Mouse (Mus musculus): Measurements from ENCODE around the gene Naif1. TPM values are rescaled to one million over a fixed set of nuclear protein-coding genes. Genes with fewer than 3 reads are reported as not detected.

Naif1 gene
- polyA plus RNA-seq, 1 experiment from 2014 or later, result 5.1 TPM

GRCm38 (mm10) chr2:32416556-32416955, 33.7 kb upstream of the Naif1 start:
- Histone ChIP-seq H3K36me3 (ENCODE audit: control insufficient read depth, insufficient read depth) (peaks cover 35% of the 10 kb centered on the region), H3K4me1 (ENCODE audit: control insufficient read depth, insufficient read depth, low read length) (peaks cover 4% of the 10 kb centered on the region; the same call in 1 of the 2 replicates), H3K9me3 (replicated peaks; ENCODE audit: control insufficient read depth, low read length) (no peaks in the 10 kb centered on the region), H3K27ac (ENCODE audit: low read length) (no peak overlapping the region), H3K4me2 (ENCODE audit: low read depth, low read length) (no peak overlapping the region), H3K4me3 (ENCODE audit: low read length) (no peak overlapping the region), H3K9ac (ENCODE audit: low read length) (no peak overlapping the region), H3K27me3 (ENCODE audit: control insufficient read depth, insufficient read depth, low read length) (no peaks in the 10 kb centered on the region)
- no peak for ATAC-seq (replicated peaks; ENCODE audit: extremely low read depth, insufficient read depth, low FRiP score)
- WGBS, result 80% methylated on average over 2 of the region's 2 CpGs

- H3K36me3 ChIP-seq (ENCODE audit: control insufficient read depth, insufficient read depth), result peaks cover 35% of the 10 kb centered on the region
- H3K4me3 ChIP-seq (ENCODE audit: low read length), result no peak overlapping the region
- H3K9me3 ChIP-seq (replicated peaks; ENCODE audit: control insufficient read depth, low read length), result no peaks in the 10 kb centered on the region
- ATAC-seq (replicated peaks; ENCODE audit: extremely low read depth, insufficient read depth, low FRiP score), result no peak
- no peak overlapping the region for H3K9ac ChIP-seq (ENCODE audit: low read length)
- 87% methylated on average over 8 of the region's 8 CpGs for WGBS
- no peak overlapping the region for H3K4me2 ChIP-seq (ENCODE audit: low read depth, low read length)
- H3K4me1 ChIP-seq (ENCODE audit: control insufficient read depth, insufficient read depth, low read length), result peaks cover 5% of the 10 kb centered on the region
- no peak overlapping the region for H3K27ac ChIP-seq (ENCODE audit: low read length)
- no peaks in the 10 kb centered on the region for H3K27me3 ChIP-seq (ENCODE audit: control insufficient read depth, insufficient read depth, low read length)
Observed at GRCm38 (mm10) chr2:32417486-32417885, 32.8 kb upstream of the Naif1 start.

- 78% methylated on average over 12 of the region's 12 CpGs for WGBS
- Histone ChIP-seq H3K9ac (ENCODE audit: low read length) (no peak overlapping the region), H3K27ac (ENCODE audit: low read length) (no peak overlapping the region), H3K4me3 (ENCODE audit: low read length) (no peak overlapping the region), H3K9me3 (replicated peaks; ENCODE audit: control insufficient read depth, low read length) (no peaks in the 10 kb centered on the region), H3K4me1 (ENCODE audit: control insufficient read depth, insufficient read depth, low read length) (peaks cover 16% of the 10 kb centered on the region), H3K27me3 (ENCODE audit: control insufficient read depth, insufficient read depth, low read length) (no peaks in the 10 kb centered on the region), H3K36me3 (ENCODE audit: control insufficient read depth, insufficient read depth) (peaks cover 35% of the 10 kb centered on the region), H3K4me2 (ENCODE audit: low read depth, low read length) (no peak overlapping the region)
- no peak for ATAC-seq (replicated peaks; ENCODE audit: extremely low read depth, insufficient read depth, low FRiP score)
Observed at GRCm38 (mm10) chr2:32418430-32419151, 31.7 kb upstream of the Naif1 start.

- H3K27ac ChIP-seq (ENCODE audit: low read length), result no peak overlapping the region
- no peak for ATAC-seq (replicated peaks; ENCODE audit: extremely low read depth, insufficient read depth, low FRiP score)
- 70% methylated on average over 3 of the region's 3 CpGs for WGBS
Observed at GRCm38 (mm10) chr2:32419359-32419758, 30.9 kb upstream of the Naif1 start.

GRCm38 (mm10) chr2:32420066-32420608, 30.1 kb upstream of the Naif1 start:
- no peak for ATAC-seq (replicated peaks; ENCODE audit: extremely low read depth, insufficient read depth, low FRiP score)
- 86% methylated on average over 12 of the region's 12 CpGs for WGBS
- Histone ChIP-seq H3K9me3 (replicated peaks; ENCODE audit: control insufficient read depth, low read length) (no peaks in the 10 kb centered on the region), H3K36me3 (ENCODE audit: control insufficient read depth, insufficient read depth) (peaks cover 35% of the 10 kb centered on the region), H3K9ac (ENCODE audit: low read length) (no peak overlapping the region), H3K4me1 (ENCODE audit: control insufficient read depth, insufficient read depth, low read length) (peaks cover 28% of the 10 kb centered on the region), H3K27me3 (ENCODE audit: control insufficient read depth, insufficient read depth, low read length) (no peaks in the 10 kb centered on the region), H3K4me3 (ENCODE audit: low read length) (no peak overlapping the region), H3K4me2 (ENCODE audit: low read depth, low read length) (no peak overlapping the region), H3K27ac (ENCODE audit: low read length) (no peak overlapping the region)

More at GRCm38 (mm10) chr2:32419359-32419758, 30.9 kb upstream of the Naif1 start:
- no peak overlapping the region for H3K4me2 ChIP-seq (ENCODE audit: low read depth, low read length)
- H3K9ac ChIP-seq (ENCODE audit: low read length), result no peak overlapping the region
- H3K9me3 ChIP-seq (replicated peaks; ENCODE audit: control insufficient read depth, low read length), result no peaks in the 10 kb centered on the region
- peaks cover 21% of the 10 kb centered on the region for H3K4me1 ChIP-seq (ENCODE audit: control insufficient read depth, insufficient read depth, low read length)
- no peaks in the 10 kb centered on the region for H3K27me3 ChIP-seq (ENCODE audit: control insufficient read depth, insufficient read depth, low read length)
- H3K36me3 ChIP-seq (ENCODE audit: control insufficient read depth, insufficient read depth), result peaks cover 35% of the 10 kb centered on the region
- H3K4me3 ChIP-seq (ENCODE audit: low read length), result no peak overlapping the region

- WGBS, result 81% methylated on average over 6 of the region's 6 CpGs
- peaks cover 30% of the 10 kb centered on the region for H3K36me3 ChIP-seq (ENCODE audit: control insufficient read depth, insufficient read depth)
Observed at GRCm38 (mm10) chr2:32420647-32421046, 29.6 kb upstream of the Naif1 start.

GRCm38 (mm10) chr2:32421851-32422251, 28.4 kb upstream of the Naif1 start:
- peaks cover 19% of the 10 kb centered on the region for H3K36me3 ChIP-seq (ENCODE audit: control insufficient read depth, insufficient read depth)
- no peak overlapping the region for H3K4me3 ChIP-seq (ENCODE audit: low read length)
- ATAC-seq (replicated peaks; ENCODE audit: extremely low read depth, insufficient read depth, low FRiP score), result no peak
- H3K27me3 ChIP-seq (ENCODE audit: control insufficient read depth, insufficient read depth, low read length), result no peaks in the 10 kb centered on the region
- H3K9ac ChIP-seq (ENCODE audit: low read length), result no peak overlapping the region
- H3K4me1 ChIP-seq (ENCODE audit: control insufficient read depth, insufficient read depth, low read length), result peaks cover 28% of the 10 kb centered on the region
- H3K9me3 ChIP-seq (replicated peaks; ENCODE audit: control insufficient read depth, low read length), result no peaks in the 10 kb centered on the region
- no peak overlapping the region for H3K4me2 ChIP-seq (ENCODE audit: low read depth, low read length)
- WGBS, result 88% methylated on average over 6 of the region's 6 CpGs
- no peak overlapping the region for H3K27ac ChIP-seq (ENCODE audit: low read length)

More at GRCm38 (mm10) chr2:32420647-32421046, 29.6 kb upstream of the Naif1 start:
- H3K4me1 ChIP-seq (ENCODE audit: control insufficient read depth, insufficient read depth, low read length), result peaks cover 28% of the 10 kb centered on the region
- no peak overlapping the region for H3K4me3 ChIP-seq (ENCODE audit: low read length)
- H3K27ac ChIP-seq (ENCODE audit: low read length), result no peak overlapping the region
- no peak overlapping the region for H3K9ac ChIP-seq (ENCODE audit: low read length)
- no peaks in the 10 kb centered on the region for H3K9me3 ChIP-seq (replicated peaks; ENCODE audit: control insufficient read depth, low read length)
- no peak overlapping the region for H3K4me2 ChIP-seq (ENCODE audit: low read depth, low read length)
- no peak for ATAC-seq (replicated peaks; ENCODE audit: extremely low read depth, insufficient read depth, low FRiP score)
- H3K27me3 ChIP-seq (ENCODE audit: control insufficient read depth, insufficient read depth, low read length), result no peaks in the 10 kb centered on the region

GRCm38 (mm10) chr2:32423481-32424331, 26.6 kb upstream of the Naif1 start:
- H3K9ac ChIP-seq (ENCODE audit: low read length), result peak overlapping the region; percentile 67
- H3K4me3 ChIP-seq (ENCODE audit: low read length), result peak overlapping the region; percentile 61
- ATAC-seq (replicated peaks; ENCODE audit: extremely low read depth, insufficient read depth, low FRiP score), result peak; percentile 92
- peak overlapping the region; percentile 86 for H3K4me2 ChIP-seq (ENCODE audit: low read depth, low read length)
- 6% methylated on average over 14 of the region's 14 CpGs for WGBS
- no peaks in the 10 kb centered on the region for H3K9me3 ChIP-seq (replicated peaks; ENCODE audit: control insufficient read depth, low read length)
- H3K36me3 ChIP-seq (ENCODE audit: control insufficient read depth, insufficient read depth), result peaks cover 8% of the 10 kb centered on the region; the same call in 1 of the 2 replicates
- H3K4me1 ChIP-seq (ENCODE audit: control insufficient read depth, insufficient read depth, low read length), result peaks cover 36% of the 10 kb centered on the region
- no peaks in the 10 kb centered on the region for H3K27me3 ChIP-seq (ENCODE audit: control insufficient read depth, insufficient read depth, low read length)
- peak overlapping the region; percentile 89 for H3K27ac ChIP-seq (ENCODE audit: low read length)

All from heart, embryonic 16.5 days (tissue).